Mouse (Mus musculus): Measurements from ENCODE around the gene Kcnc3.

- TF ChIP-seq EP300 (IDR thresholded peaks at IDR 0.05) (no peak), CTCF (IDR thresholded peaks at IDR 0.05) (no peak)
Observed at GRCm38 (mm10) chr7:44625241-44626067, 35.0 kb downstream of the Kcnc3 start.

Measured in lung, postnatal 0 days (tissue).